Mouse (Mus musculus): ENCODE results near the gene Atp5g3. TPM values are rescaled to one million over a fixed set of nuclear protein-coding genes. Genes with fewer than 3 reads are reported as not detected.

Atp5g3 gene
- 524 and 891 TPM in 2 replicates for polyA plus RNA-seq (2012; rRNA removed; ENCODE audit: low replicate concordance)

GRCm38 (mm10) chr2:73911175-73911700, at the start of gene Atp5g3:
TSS of gene Atp5g3 (minus strand) at chr2:73911326.

GRCm38 (mm10) chr2:73892464-73893296, 18.4 kb downstream of the Atp5g3 start, which contains the start of gene Atf2:
TSS of gene Atf2 (minus strand) at chr2:73892639.

Other genes with a start within 250 kb of the Atp5g3 start
- gene Chn1, start 136.0 kb downstream of the Atp5g3 start, polyA plus RNA-seq (2012; rRNA removed; ENCODE audit: low replicate concordance), result 18.2 and 38.7 TPM in 2 replicates
- 7.5 and 15.7 TPM in 2 replicates for gene Atf2, start 18.7 kb downstream of the Atp5g3 start, polyA plus RNA-seq (2012; rRNA removed; ENCODE audit: low replicate concordance)